Mouse (Mus musculus) liver, adult 2 months (tissue): ENCODE data around the gene Arhgap33. TPM values are rescaled to one million over a fixed set of nuclear protein-coding genes. Genes with fewer than 3 reads are reported as not detected.

Experiments
- DNase-seq: peaks from one replicate; pipeline ENCODE4 v3.0.0-alpha.2; 2011; ENCODE audit warnings: low read depth, low spot score; ENCODE audit errors: extremely low read depth
- H3K27ac ChIP-seq: fragments of 200-500 bp; replicated peaks from 2 replicates; pipeline ENCODE4 v1.5.1; 2012; ENCODE audit warnings: low read depth, mild to moderate bottlenecking, control low read depth, inconsistent platforms, low read length; ENCODE audit not compliant: insufficient read depth
- H3K27me3 ChIP-seq: fragments of 200-500 bp; 2 replicates; pipeline ENCODE4 v1.6.1; 2012; ENCODE audit warnings: mild to moderate bottlenecking, moderate library complexity, low read length, inconsistent platforms; ENCODE audit not compliant: control insufficient read depth, insufficient read depth
- H3K36me3 ChIP-seq: fragments of 200-500 bp; 2 replicates; pipeline ENCODE4 v1.6.1; 2012; ENCODE audit warnings: low read length, inconsistent platforms; ENCODE audit not compliant: control insufficient read depth, insufficient read depth
- H3K4me1 ChIP-seq: fragments of 200-500 bp; 2 replicates; pipeline ENCODE4 v1.6.1; 2011; ENCODE audit warnings: low read length; ENCODE audit not compliant: control insufficient read depth, insufficient read depth
- H3K4me3 ChIP-seq: fragments of 200-500 bp; 2 replicates; pipeline ENCODE4 v1.5.1; 2011; ENCODE audit warnings: low read depth, mild to moderate bottlenecking, control low read depth, low read length, moderate library complexity; ENCODE audit not compliant: insufficient read depth
- H3K79me2 ChIP-seq: fragments of 200-500 bp; 2 replicates; pipeline ENCODE4 v1.6.1; 2012; ENCODE audit warnings: inconsistent platforms, mild to moderate bottlenecking, low read length, moderate library complexity; ENCODE audit not compliant: control insufficient read depth, insufficient read depth
- H3K9ac ChIP-seq: fragments of 200-500 bp; 2 replicates; pipeline ENCODE4 v1.6.1; 2012; ENCODE audit warnings: low read depth, mild to moderate bottlenecking, control low read depth, inconsistent platforms, low read length
- CTCF ChIP-seq: fragments of 200-500 bp; IDR thresholded peaks from 2 replicates; pipeline ENCODE4 v1.5.1; 2011; ENCODE audit warnings: low read depth, low read length, control low read depth
- POLR2A ChIP-seq: fragments of 200-500 bp; IDR thresholded peaks from 2 replicates; pipeline ENCODE4 v1.6.1; 2011; ENCODE audit warnings: low read length, control low read depth; ENCODE audit not compliant: insufficient read depth; ENCODE audit errors: extremely low read depth
- WGBS: fragments of 180-500 bp; shearing (Covaris S2); methylation state at CpG from one replicate; pipeline ENCODE4 v1.1.7; 2018; 5-methylcytosine and 5-hydroxymethylcytosine counted together
- polyA plus RNA-seq: library from polyadenylated mRNA; depleted of rRNA; stranded (reverse); fragments of >200 nt; gene quantifications from 2 replicates; pipeline ENCODE4 v1.2.3, GENCODE M21; 2012; rRNA removed
- total RNA-seq: library from RNA; depleted of rRNA; stranded (reverse); fragments of >200 nt; gene quantifications from 2 replicates; pipeline ENCODE4 v1.2.3, GENCODE M21; 2014; rRNA removed

The Arhgap33 gene
- total RNA-seq, result 0.07 and 0.37 TPM in 2 replicates
- polyA plus RNA-seq, result 0.72 and 1.2 TPM in 2 replicates

- peak within 1 kb of the TSS; percentile 66 for H3K4me3 ChIP-seq
- H3K79me2 ChIP-seq, result no peaks in the 10 kb centered on the region
- no peaks in the 10 kb centered on the region for H3K36me3 ChIP-seq
- 1% methylated on average over 79 of the region's 84 CpGs for WGBS
- TF ChIP-seq POLR2A (no peak), CTCF (no peak)
- peak; percentile 72 for DNase-seq
- H3K27me3 ChIP-seq, result no peaks in the 10 kb centered on the region
- no peak within 1 kb of the TSS for H3K27ac ChIP-seq
- H3K4me1 ChIP-seq, result no peaks in the 10 kb centered on the region
- peak within 1 kb of the TSS; percentile 59 for H3K9ac ChIP-seq
These were observed at the start of gene Arhgap33 for GRCm38 (mm10) chr7:30534633-30535577. Gene Arhgap33, minus strand, starts transcription at chr7:30535060.

GRCm38 (mm10) chr7:30584339-30584738 lies 49.5 kb upstream of the Arhgap33 start:
- no peak for DNase-seq
- no peak for TF ChIP-seq POLR2A
- H3K4me3 ChIP-seq, result no peak overlapping the region
- no peak overlapping the region for H3K9ac ChIP-seq
- no peak overlapping the region for H3K27ac ChIP-seq
- WGBS, result 95% methylated on average over 10 of the region's 10 CpGs
- peaks cover 2% of the 10 kb centered on the region; the same call in 1 of the 2 replicates for H3K4me1 ChIP-seq
- peaks cover 21% of the 10 kb centered on the region for H3K36me3 ChIP-seq
- H3K79me2 ChIP-seq, result peaks cover 28% of the 10 kb centered on the region
- no peaks in the 10 kb centered on the region for H3K27me3 ChIP-seq

GRCm38 (mm10) chr7:30581547-30581946 lies 46.7 kb upstream of the Arhgap33 start:
- 92% methylated on average over 16 of the region's 16 CpGs for WGBS
- H3K4me3 ChIP-seq, result no peak overlapping the region
- no peak overlapping the region for H3K9ac ChIP-seq
- H3K4me1 ChIP-seq, result no peaks in the 10 kb centered on the region
- DNase-seq, result no peak
- peaks cover 40% of the 10 kb centered on the region for H3K36me3 ChIP-seq
- peaks cover 12% of the 10 kb centered on the region for H3K79me2 ChIP-seq
- H3K27me3 ChIP-seq, result no peaks in the 10 kb centered on the region
- no peak overlapping the region for H3K27ac ChIP-seq
- TF ChIP-seq POLR2A, result no peak
- no peak for TF ChIP-seq CTCF

GRCm38 (mm10) chr7:30579950-30580349 lies 45.1 kb upstream of the Arhgap33 start:
- no peaks in the 10 kb centered on the region for H3K4me1 ChIP-seq
- H3K9ac ChIP-seq, result no peak overlapping the region
- peaks cover 11% of the 10 kb centered on the region for H3K79me2 ChIP-seq
- no peak overlapping the region for H3K4me3 ChIP-seq
- no peak for DNase-seq
- TF ChIP-seq CTCF, result no peak
- peaks cover 52% of the 10 kb centered on the region for H3K36me3 ChIP-seq
- H3K27me3 ChIP-seq, result no peaks in the 10 kb centered on the region
- no peak overlapping the region for H3K27ac ChIP-seq
- WGBS, result 97% methylated on average over 8 of the region's 8 CpGs

- peak; percentile 58 for DNase-seq
- 11% methylated on average over 2 of the region's 2 CpGs for WGBS
- Histone ChIP-seq H3K79me2 (no peaks in the 10 kb centered on the region), H3K9ac (no peak overlapping the region), H3K4me3 (no peak overlapping the region), H3K4me1 (no peaks in the 10 kb centered on the region), H3K27me3 (no peaks in the 10 kb centered on the region), H3K36me3 (peaks cover 52% of the 10 kb centered on the region), H3K27ac (no peak overlapping the region)
- TF ChIP-seq POLR2A, result no peak
- TF ChIP-seq CTCF, result no peak
These were observed 38.1 kb upstream of the Arhgap33 start for GRCm38 (mm10) chr7:30572969-30573368.

- no peak overlapping the region for H3K9ac ChIP-seq
- peaks cover 50% of the 10 kb centered on the region for H3K36me3 ChIP-seq
- DNase-seq, result no peak
- TF ChIP-seq POLR2A (no peak), CTCF (no peak)
- H3K4me3 ChIP-seq, result no peak overlapping the region
- H3K27ac ChIP-seq, result no peak overlapping the region
- 95% methylated on average over 5 of the region's 5 CpGs for WGBS
- no peaks in the 10 kb centered on the region for H3K79me2 ChIP-seq
- H3K27me3 ChIP-seq, result no peaks in the 10 kb centered on the region
- H3K4me1 ChIP-seq, result no peaks in the 10 kb centered on the region
These were observed 37.5 kb upstream of the Arhgap33 start for GRCm38 (mm10) chr7:30572389-30572788.
